Comparison of ENCODE assay signal across 13 mouse cellular contexts in the genomic region with DNA sequence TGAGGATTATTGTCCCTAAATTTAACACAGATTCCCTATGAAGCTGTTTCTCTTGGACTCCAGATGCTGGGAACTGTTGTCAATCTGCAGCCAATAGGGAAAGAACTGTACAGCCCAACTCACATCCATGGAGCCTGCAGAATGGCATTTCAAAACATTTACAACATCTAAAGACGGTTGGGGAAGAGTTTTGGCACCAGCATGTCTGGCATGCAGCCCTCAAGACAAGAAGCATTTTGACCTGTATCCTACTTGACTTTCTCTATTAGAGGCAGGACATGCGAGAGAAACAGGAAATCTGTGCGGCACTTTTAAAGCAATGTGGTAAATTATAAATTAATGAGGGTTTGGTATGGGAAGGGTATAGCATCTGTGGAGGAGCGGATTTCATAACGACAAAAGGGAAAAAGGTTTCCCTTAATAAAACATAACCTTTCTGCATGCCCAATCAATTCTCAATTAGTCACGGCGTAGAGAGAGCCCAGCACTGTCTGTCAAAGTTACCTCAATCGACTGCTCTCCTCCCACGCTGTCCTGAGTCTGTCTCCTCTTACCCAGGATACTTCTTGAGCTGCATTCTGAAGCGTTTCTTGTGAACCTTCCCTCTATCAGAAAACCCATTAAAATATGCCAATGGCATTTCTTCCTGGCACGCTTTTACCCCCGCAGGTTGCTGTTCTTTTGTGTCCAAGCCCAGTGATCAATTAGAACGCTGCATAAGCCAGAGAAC.
DNase-seq lines count a peak whose midpoint lies in the region; ATAC-seq and TF ChIP-seq lines count a peak whose summit lies in the region.
"Had no signal": no experiment of that assay in that cellular context is flagged by ENCODE, and none has a peak within 500 bp of the region (broad histone marks: within the 10 kb centered on the region; RNA-seq: fewer than 3 reads in every experiment).

No protein-coding gene starts in this region.

- H3K27ac ChIP-seq in midbrain, embryonic 12.5 days (replicated peaks): no peak overlapping the region
- no peak overlapping the region for H3K27ac ChIP-seq in midbrain, embryonic 15.5 days
- H3K27ac ChIP-seq in hindbrain, embryonic 12.5 days: no peak overlapping the region
- H3K27ac ChIP-seq: macrophage had no signal

- H3K4me3 ChIP-seq in midbrain, embryonic 12.5 days: no peak overlapping the region
- H3K4me3 ChIP-seq in midbrain, embryonic 15.5 days: no peak overlapping the region
- H3K4me3 ChIP-seq in hindbrain, embryonic 12.5 days: no peak overlapping the region
- no peak overlapping the region for H3K4me3 ChIP-seq in myocyte

- 0 out of 2 replicates have a peak, but pooled peaks cover 6% of the 10 kb centered on the region for H3K4me1 ChIP-seq in midbrain, embryonic 12.5 days
- H3K4me1 ChIP-seq in midbrain, embryonic 15.5 days: peaks cover 3% of the 10 kb centered on the region; the same call in 1 of the 2 replicates
- H3K4me1 ChIP-seq in hindbrain, embryonic 12.5 days: peaks cover 3% of the 10 kb centered on the region

- 71% methylated on average over 13 of the region's 13 CpGs for WGBS in midbrain, embryonic 12.5 days
- WGBS in midbrain, embryonic 15.5 days: 48% methylated on average over 13 of the region's 13 CpGs
- WGBS in hindbrain, embryonic 12.5 days: 48% methylated on average over 13 of the region's 13 CpGs

- H3K27me3 ChIP-seq in midbrain, embryonic 12.5 days: no peaks in the 10 kb centered on the region
- H3K27me3 ChIP-seq in midbrain, embryonic 15.5 days (replicated peaks): no peaks in the 10 kb centered on the region
- no peaks in the 10 kb centered on the region for H3K27me3 ChIP-seq in hindbrain, embryonic 12.5 days
- H3K27me3 ChIP-seq in myocyte (ENCODE audit: control insufficient read depth, insufficient read depth, insufficient read length): no peaks in the 10 kb centered on the region

- no peak for TF ChIP-seq POLR2A in myocyte (IDR thresholded peaks at IDR 0.05; ENCODE audit: insufficient read length, low read depth)

- H3K4me2 ChIP-seq in midbrain, embryonic 12.5 days (replicated peaks): no peak overlapping the region
- H3K4me2 ChIP-seq in midbrain, embryonic 15.5 days: no peak overlapping the region
- no peak overlapping the region for H3K4me2 ChIP-seq in hindbrain, embryonic 12.5 days (replicated peaks)
- H3K4me2 ChIP-seq in myocyte (ENCODE audit: low read depth): peak overlapping the region; percentile 16

- DNase-seq in embryo, embryonic 11 days: peak; percentile 34
- no peak for DNase-seq in cerebellum, adult 9-11 months
- DNase-seq: cerebellum, postnatal 25 days; forebrain, postnatal 0 days; kidney, adult 9 months; thymus, postnatal 14 days had no signal

- H3K36me3 ChIP-seq in midbrain, embryonic 12.5 days: no peaks in the 10 kb centered on the region
- no peaks in the 10 kb centered on the region for H3K36me3 ChIP-seq in midbrain, embryonic 15.5 days (replicated peaks)
- no peaks in the 10 kb centered on the region for H3K36me3 ChIP-seq in hindbrain, embryonic 12.5 days
- no peaks in the 10 kb centered on the region for H3K36me3 ChIP-seq in myocyte (ENCODE audit: control insufficient read depth, insufficient read depth)
- H3K36me3 ChIP-seq: G1E had no signal

- no peak overlapping the region for H3K9ac ChIP-seq in midbrain, embryonic 12.5 days (replicated peaks)
- H3K9ac ChIP-seq in midbrain, embryonic 15.5 days: no peak overlapping the region
- H3K9ac ChIP-seq in hindbrain, embryonic 12.5 days: no peak overlapping the region
- H3K9ac ChIP-seq: forebrain, postnatal 0 days had no signal

- H3K79me2 ChIP-seq in myocyte (ENCODE audit: control insufficient read depth, insufficient read depth): peaks cover 4% of the 10 kb centered on the region

- no peaks in the 10 kb centered on the region for H3K9me3 ChIP-seq in midbrain, embryonic 12.5 days
- H3K9me3 ChIP-seq in midbrain, embryonic 15.5 days: no peaks in the 10 kb centered on the region
- H3K9me3 ChIP-seq in hindbrain, embryonic 12.5 days (replicated peaks): no peaks in the 10 kb centered on the region
- H3K9me3 ChIP-seq: G1E had no signal

- peak; percentile 53; the same call in 1 of the 2 replicates for ATAC-seq in midbrain, embryonic 12.5 days (ENCODE audit: low FRiP score, low read depth)
- no peak for ATAC-seq in midbrain, embryonic 15.5 days (replicated peaks)
- ATAC-seq in hindbrain, embryonic 12.5 days (ENCODE audit: low FRiP score): peak; percentile 60; the same call in 1 of the 2 replicates
- ATAC-seq in megakaryocyte-erythroid progenitor cell, adult 5-6 weeks (replicated peaks; ENCODE audit: low FRiP score, low TSS enrichment, poor library complexity, severe bottlenecking): no peak
- ATAC-seq: forebrain, postnatal 0 days had no signal

- no peak overlapping the region for H3ac ChIP-seq in myocyte (ENCODE audit: control insufficient read depth, insufficient read length)

TF ChIP-seq in myocyte, 11 proteins besides CTCF, POLR2A, EP300 and RAD21:
- TF ChIP-seq USF1 (IDR thresholded peaks at IDR 0.05; ENCODE audit: low read depth): no peak
- no peak for TF ChIP-seq MYOG (IDR thresholded peaks at IDR 0.05; ENCODE audit: control insufficient read depth in 1 of 3, insufficient read depth in 1 of 3, insufficient read length in 2 of 3, low read depth in 2 of 3)
- TF ChIP-seq MAX (IDR thresholded peaks at IDR 0.05; ENCODE audit: low read depth): no peak
- no peak for TF ChIP-seq CEBPB (IDR thresholded peaks at IDR 0.05; ENCODE audit: insufficient read depth, poor library complexity, severe bottlenecking)
- TF ChIP-seq POLR2AphosphoS2 (IDR thresholded peaks at IDR 0.05; ENCODE audit: insufficient read length, low read depth): no peak
- no peak for TF ChIP-seq TCF12 (IDR thresholded peaks at IDR 0.05; ENCODE audit: insufficient read depth, poor library complexity, severe bottlenecking)
- TF ChIP-seq SRF (IDR thresholded peaks at IDR 0.05; ENCODE audit: control insufficient read depth, insufficient read length, low read depth): no peak
- no peak for TF ChIP-seq E2F4 (IDR thresholded peaks at IDR 0.05; ENCODE audit: insufficient read depth)
- TF ChIP-seq MYOD1 (IDR thresholded peaks at IDR 0.05; ENCODE audit: control insufficient read depth in 1 of 3, insufficient read length in 2 of 3, low read depth in 2 of 3): no peak
- TF ChIP-seq REST (IDR thresholded peaks at IDR 0.05; ENCODE audit: insufficient read depth, insufficient read length): no peak
- TF ChIP-seq TCF3 (IDR thresholded peaks at IDR 0.05; ENCODE audit: insufficient read length, low read depth): no peak

Comparison
In these comparisons a context has a peak if more than half of its experiments do, and no peak if none do; other contexts are left out.
1. ATAC-seq: peak in midbrain, embryonic 12.5 days (single experiment) and hindbrain, embryonic 12.5 days (single experiment); none in midbrain, embryonic 15.5 days (single experiment) and megakaryocyte-erythroid progenitor cell, adult 5-6 weeks (single experiment).